Mouse (Mus musculus) embryonic facial prominence, embryonic 14.5 days (tissue): ENCODE results near the gene Zkscan16. TPM values are rescaled to one million over a fixed set of nuclear protein-coding genes. Genes with fewer than 3 reads are reported as not detected.

Experiments used
- ATAC-seq: fragments of 200-750 bp; cut with Nextera tagmentation; 2 replicates; pipeline ENCODE4 v1.8.0; 2017; ENCODE audit warnings: low read depth, moderate number of reproducible peaks, moderate TSS enrichment
- DNase-seq: peaks from one replicate; pipeline ENCODE4 v3.0.0-alpha.2; 2015; ENCODE audit warnings: low spot score
- H3K27ac ChIP-seq: fragments of 300-500 bp; sonication (generic); replicated peaks from 2 replicates; pipeline ENCODE4 v1.5.1; 2014; ENCODE audit warnings: low read depth, mild to moderate bottlenecking, low read length, moderate library complexity
- H3K27me3 ChIP-seq: fragments of 300-500 bp; sonication (generic); replicated peaks from 2 replicates; pipeline ENCODE4 v1.6.1; 2014; ENCODE audit warnings: low read length; ENCODE audit not compliant: control insufficient read depth, insufficient read depth
- H3K36me3 ChIP-seq: fragments of 300-500 bp; sonication (generic); 2 replicates; pipeline ENCODE4 v1.6.1; 2014; ENCODE audit warnings: low read length, mixed read lengths; ENCODE audit not compliant: control insufficient read depth, insufficient read depth
- H3K4me1 ChIP-seq: fragments of 300-500 bp; sonication (generic); 2 replicates; pipeline ENCODE4 v1.6.1; 2014; ENCODE audit warnings: antibody characterized with exemption, low read length; ENCODE audit not compliant: control insufficient read depth, insufficient read depth
- H3K4me2 ChIP-seq: fragments of 300-500 bp; sonication (generic); 2 replicates; pipeline ENCODE4 v1.6.1; 2014; ENCODE audit warnings: low read depth, mild to moderate bottlenecking, low read length, moderate library complexity, mixed read lengths
- H3K4me3 ChIP-seq: fragments of 300-500 bp; sonication (generic); 2 replicates; pipeline ENCODE4 v1.5.1; 2014; ENCODE audit warnings: low read depth, mild to moderate bottlenecking, low read length
- H3K9ac ChIP-seq: fragments of 300-500 bp; sonication (generic); 2 replicates; pipeline ENCODE4 v1.6.1; 2014; ENCODE audit warnings: low read depth, mild to moderate bottlenecking, low read length, moderate library complexity, mixed read lengths
- H3K9me3 ChIP-seq: fragments of 300-500 bp; sonication (generic); 2 replicates; pipeline ENCODE4 v1.6.1; 2016; ENCODE audit warnings: low read length; ENCODE audit not compliant: control insufficient read depth
- WGBS: fragments of 180-500 bp; shearing (Covaris S2); extraction: QIAGEN DNeasy Blood & Tissue Kit; methylation state at CpG from one replicate; pipeline ENCODE4 v1.1.7; 2014; 5-methylcytosine and 5-hydroxymethylcytosine counted together
- polyA plus RNA-seq: library from polyadenylated mRNA; unstranded; fragments of >200 nt; fragmentation: Nextera tagmentation; extraction: Ambion mirVana; gene quantifications from 2 replicates; pipeline ENCODE4 v1.2.1, GENCODE M21; 2014

Zkscan16 gene
- polyA plus RNA-seq, 1 experiment from 2014 or later, result 0.75 TPM

DNA sequence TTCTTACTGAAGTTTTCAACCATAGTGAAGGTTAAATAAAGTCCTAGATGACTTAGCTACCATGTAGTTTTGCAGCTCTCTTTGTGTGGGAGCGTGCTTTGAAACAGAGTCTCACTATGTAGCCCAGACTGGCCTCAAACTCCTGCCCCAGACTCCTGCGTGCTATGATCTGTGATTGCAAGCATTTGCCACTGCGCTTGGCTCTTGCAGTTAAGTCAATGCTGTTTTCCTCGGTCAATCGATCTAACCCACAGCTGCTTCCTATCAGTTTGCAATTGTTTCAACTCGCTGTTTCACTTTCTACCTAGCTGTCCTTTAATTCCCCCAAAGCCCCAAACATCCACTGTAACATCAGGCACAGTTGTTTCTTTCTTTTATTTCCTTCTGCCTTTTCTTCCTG, 10.9 kb upstream of the Zkscan16 start:
- Histone ChIP-seq H3K36me3 (no peaks in the 10 kb centered on the region), H3K9me3 (no peaks in the 10 kb centered on the region; the same call in 1 of the 2 replicates), H3K27ac (no peak overlapping the region), H3K4me2 (no peak overlapping the region), H3K4me3 (no peak overlapping the region), H3K4me1 (no peaks in the 10 kb centered on the region), H3K27me3 (no peaks in the 10 kb centered on the region), H3K9ac (no peak overlapping the region)
- ATAC-seq (no peak), DNase-seq (no peak)
- 44% methylated on average over 6 of the region's 6 CpGs for WGBS

DNA sequence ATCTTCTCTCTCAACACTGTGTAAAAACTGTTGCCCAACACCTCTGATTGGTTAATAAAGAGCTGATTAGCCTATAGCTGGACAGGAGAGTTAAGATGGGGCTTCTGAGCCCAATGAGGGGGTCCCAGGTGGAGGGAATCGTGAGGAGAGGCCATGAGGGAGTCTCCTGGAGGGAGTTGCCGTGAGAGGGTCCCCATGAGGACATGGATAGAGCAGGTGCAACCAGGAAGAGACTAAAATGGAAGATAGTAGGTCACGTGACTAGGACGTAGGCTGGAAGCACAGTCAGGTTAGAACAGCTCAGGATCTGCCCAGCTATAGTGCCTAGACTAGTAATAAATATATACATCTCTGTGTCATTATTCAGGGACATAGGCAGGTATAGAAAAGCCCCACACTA, 9.1 kb upstream of the Zkscan16 start:
- Histone ChIP-seq H3K27me3 (no peaks in the 10 kb centered on the region), H3K27ac (no peak overlapping the region), H3K4me1 (no peaks in the 10 kb centered on the region), H3K36me3 (no peaks in the 10 kb centered on the region), H3K9me3 (no peaks in the 10 kb centered on the region; the same call in 1 of the 2 replicates), H3K4me2 (no peak overlapping the region), H3K4me3 (no peak overlapping the region), H3K9ac (no peak overlapping the region)
- DNase-seq (no peak), ATAC-seq (no peak)
- WGBS, result 80% methylated on average over 4 of the region's 4 CpGs

DNA sequence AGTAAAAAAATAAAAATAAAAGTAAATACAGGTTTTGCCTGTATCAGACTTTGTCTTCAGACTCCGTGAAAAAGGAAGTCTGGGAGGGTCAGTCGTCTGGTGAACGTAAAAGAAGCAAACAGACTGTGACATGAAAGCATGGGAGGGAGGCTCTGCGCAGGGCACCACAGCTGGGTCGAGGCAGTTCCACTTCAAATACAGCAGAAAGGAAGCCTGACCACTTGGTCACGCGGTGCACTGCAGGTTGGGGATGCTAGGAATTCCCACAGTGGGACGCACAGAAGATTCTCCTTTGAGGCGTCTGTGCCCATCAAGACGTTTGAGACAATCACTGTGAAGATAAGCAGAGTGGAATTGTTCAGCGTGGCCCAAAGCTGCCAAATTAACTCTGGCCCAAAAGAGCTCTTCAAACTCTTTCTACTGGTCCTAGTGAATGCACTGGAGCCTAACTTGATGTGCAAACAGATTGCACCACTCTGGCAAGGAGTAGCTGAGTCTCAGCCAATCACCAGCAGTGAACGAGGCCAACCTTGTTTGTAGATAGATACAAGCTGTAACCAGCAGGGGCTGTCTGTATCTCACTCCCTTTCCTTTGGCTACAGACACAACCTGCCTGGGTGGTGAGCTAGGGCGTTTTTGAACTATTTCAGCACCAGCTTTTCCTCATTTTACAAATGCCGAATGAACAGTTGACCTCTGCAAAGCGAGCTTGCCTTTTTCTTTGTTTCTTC, 8.5 kb upstream of the Zkscan16 start:
- 45% methylated on average over 15 of the region's 15 CpGs for WGBS
- Histone ChIP-seq H3K27ac (no peak overlapping the region), H3K36me3 (no peaks in the 10 kb centered on the region), H3K4me1 (no peaks in the 10 kb centered on the region), H3K9me3 (no peaks in the 10 kb centered on the region; the same call in 1 of the 2 replicates), H3K9ac (no peak overlapping the region), H3K4me3 (no peak overlapping the region), H3K4me2 (no peak overlapping the region), H3K27me3 (no peaks in the 10 kb centered on the region)
- ATAC-seq (peak; percentile 84), DNase-seq (peak; percentile 73)

- no peak for ATAC-seq
- no peaks in the 10 kb centered on the region for H3K36me3 ChIP-seq
- DNase-seq, result no peak
- H3K9ac ChIP-seq, result no peak overlapping the region
- H3K9me3 ChIP-seq, result no peaks in the 10 kb centered on the region; the same call in 1 of the 2 replicates
- no peak overlapping the region for H3K4me3 ChIP-seq
- H3K27ac ChIP-seq, result no peak overlapping the region
- H3K4me1 ChIP-seq, result no peaks in the 10 kb centered on the region
- H3K27me3 ChIP-seq, result no peaks in the 10 kb centered on the region
- WGBS, result 57% methylated on average over 3 of the region's 3 CpGs
- H3K4me2 ChIP-seq, result no peak overlapping the region
These were observed 7.6 kb upstream of the Zkscan16 start for GRCm38 (mm10) chr4:58935846-58936245.

GRCm38 (mm10) chr4:58941638-58942037, 1.8 kb upstream of the Zkscan16 start:
- no peak overlapping the region for H3K4me3 ChIP-seq
- ATAC-seq, result no peak
- no peak overlapping the region for H3K9ac ChIP-seq
- no peak overlapping the region for H3K4me2 ChIP-seq
- H3K4me1 ChIP-seq, result peaks cover 8% of the 10 kb centered on the region
- DNase-seq, result no peak
- H3K9me3 ChIP-seq, result no peaks in the 10 kb centered on the region
- no peak overlapping the region for H3K27ac ChIP-seq
- no peaks in the 10 kb centered on the region for H3K27me3 ChIP-seq
- no peaks in the 10 kb centered on the region for H3K36me3 ChIP-seq

GRCm38 (mm10) chr4:58942942-58943341, 486 bp upstream of the Zkscan16 start:
- Histone ChIP-seq H3K4me2 (peak overlapping the region; percentile 87), H3K4me3 (peak overlapping the region; percentile 57), H3K36me3 (no peaks in the 10 kb centered on the region), H3K27ac (0 out of 2 replicates have a peak overlapping the region, but pooled peaks have one; percentile 29), H3K27me3 (no peaks in the 10 kb centered on the region), H3K9me3 (no peaks in the 10 kb centered on the region), H3K9ac (peak overlapping the region; percentile 57), H3K4me1 (peaks cover 8% of the 10 kb centered on the region)
- DNase-seq (no peak), ATAC-seq (no peak)
- WGBS, result 84% methylated on average over 4 of the region's 4 CpGs

GRCm38 (mm10) chr4:58944206-58944553, 752 bp downstream of the Zkscan16 start:
- WGBS, result 19% methylated on average over 6 of the region's 6 CpGs
- peak overlapping the region; percentile 57 for H3K4me3 ChIP-seq
- H3K9me3 ChIP-seq, result no peaks in the 10 kb centered on the region
- H3K27ac ChIP-seq, result no peak overlapping the region
- peak overlapping the region; percentile 87 for H3K4me2 ChIP-seq
- peak; percentile 6; the same call in 1 of the 2 replicates for ATAC-seq
- peak overlapping the region; percentile 57 for H3K9ac ChIP-seq
- H3K27me3 ChIP-seq, result no peaks in the 10 kb centered on the region
- H3K36me3 ChIP-seq, result no peaks in the 10 kb centered on the region
- H3K4me1 ChIP-seq, result peaks cover 8% of the 10 kb centered on the region
- DNase-seq, result no peak

DNA sequence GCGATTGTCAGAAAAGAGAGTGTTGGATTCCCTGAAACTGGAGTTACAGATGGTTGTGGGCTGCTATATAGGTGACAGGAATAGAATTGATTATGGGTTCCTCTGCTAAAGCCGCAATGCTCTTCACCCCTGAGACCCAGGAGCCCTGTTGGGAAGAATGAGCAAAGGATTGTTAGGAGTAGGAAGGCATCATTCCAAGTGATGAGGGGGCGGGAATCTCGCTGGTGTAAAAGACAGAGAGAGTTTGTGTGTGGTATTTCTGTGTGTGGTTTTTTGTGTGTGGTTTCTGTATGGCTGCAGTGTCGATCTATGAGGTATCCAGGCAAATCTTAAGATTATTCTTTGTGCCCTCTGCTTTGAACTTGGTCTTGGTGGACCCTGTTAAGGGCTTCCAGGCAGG, 1.3 kb downstream of the Zkscan16 start:
- Histone ChIP-seq H3K36me3 (no peaks in the 10 kb centered on the region), H3K9me3 (no peaks in the 10 kb centered on the region), H3K4me2 (peak overlapping the region; percentile 87), H3K4me3 (no peak overlapping the region), H3K4me1 (peaks cover 8% of the 10 kb centered on the region), H3K27me3 (no peaks in the 10 kb centered on the region), H3K9ac (no peak overlapping the region), H3K27ac (no peak overlapping the region)
- ATAC-seq (no peak), DNase-seq (no peak)
- WGBS, result 61% methylated on average over 5 of the region's 5 CpGs

- Histone ChIP-seq H3K4me3 (no peak overlapping the region), H3K27ac (no peak overlapping the region), H3K36me3 (0 out of 2 replicates have a peak, but pooled peaks cover 6% of the 10 kb centered on the region), H3K9me3 (no peaks in the 10 kb centered on the region), H3K9ac (no peak overlapping the region), H3K4me1 (peaks cover 3% of the 10 kb centered on the region; the same call in 1 of the 2 replicates), H3K27me3 (no peaks in the 10 kb centered on the region), H3K4me2 (no peak overlapping the region)
- ATAC-seq (no peak), DNase-seq (no peak)
- 85% methylated on average over 4 of the region's 4 CpGs for WGBS
These were observed 5.0 kb downstream of the Zkscan16 start for GRCm38 (mm10) chr4:58948391-58948790.
